ENCODE assay signal across 22 mouse cellular contexts in genomic region chr19:40719439-40720105, GRCm38 (mm10). TPM values are rescaled to one million over a fixed set of nuclear protein-coding genes. Genes with fewer than 3 reads are reported as not detected.
"Had no signal": no experiment of that assay in that cellular context is flagged by ENCODE, and none has a peak within 500 bp of the region (broad histone marks: within the 10 kb centered on the region; RNA-seq: fewer than 3 reads in every experiment).

No protein-coding gene starts in this region.

- H3K9me3 ChIP-seq: kidney, embryonic 15.5 days; limb, embryonic 15.5 days; midbrain, embryonic 12.5 days; midbrain, embryonic 15.5 days; neural tube, embryonic 12.5 days; neural tube, embryonic 15.5 days had no signal

- DNase-seq: kidney, adult 8-10 months; kidney, postnatal 10 days; kidney, postnatal 36 days; left cerebral cortex, postnatal 4 days; liver, postnatal 0 days; lung, embryonic 14.5 days; right cerebral cortex, adult 18-20 months; right cerebral cortex, postnatal 14 days; right cerebral cortex, postnatal 4 days; thymus, adult 18-20 months; thymus, postnatal 4 days had no signal

- H3K4me3 ChIP-seq: kidney, embryonic 15.5 days; limb, embryonic 15.5 days; midbrain, embryonic 12.5 days; midbrain, embryonic 15.5 days; neural tube, embryonic 12.5 days; neural tube, embryonic 15.5 days had no signal

- H3K4me2 ChIP-seq: kidney, embryonic 15.5 days; limb, embryonic 15.5 days; liver, embryonic 11.5 days; lung, embryonic 14.5 days; midbrain, embryonic 12.5 days; midbrain, embryonic 15.5 days; neural tube, embryonic 12.5 days; neural tube, embryonic 15.5 days had no signal

- ATAC-seq: liver, postnatal 0 days; midbrain, embryonic 15.5 days had no signal

- H3K9ac ChIP-seq: kidney, embryonic 15.5 days; limb, embryonic 15.5 days; liver, embryonic 14.5 days; liver, postnatal 0 days; lung, embryonic 14.5 days; midbrain, embryonic 12.5 days; midbrain, embryonic 15.5 days; neural tube, embryonic 12.5 days; neural tube, embryonic 15.5 days had no signal

- H3K27ac ChIP-seq: kidney, embryonic 15.5 days; limb, embryonic 15.5 days; liver, embryonic 14.5 days; macrophage; midbrain, embryonic 12.5 days; midbrain, embryonic 15.5 days; neural tube, embryonic 12.5 days; neural tube, embryonic 15.5 days had no signal

- H3K4me1 ChIP-seq: neural tube, embryonic 12.5 days had no signal

- H3K27me3 ChIP-seq: kidney, embryonic 15.5 days; midbrain, embryonic 12.5 days; midbrain, embryonic 15.5 days; neural tube, embryonic 12.5 days; neural tube, embryonic 15.5 days had no signal

- H3K36me3 ChIP-seq: kidney, embryonic 15.5 days; limb, embryonic 15.5 days; midbrain, embryonic 12.5 days; midbrain, embryonic 15.5 days; neural tube, embryonic 12.5 days; neural tube, embryonic 15.5 days had no signal

RNA-seq across cellular contexts. Expression of gene Cc2d2b, which starts 29.0 kb away (rescaled TPM):
- total RNA-seq: megakaryocyte, adult 5-6 weeks had no signal
- polyA plus RNA-seq: lung, embryonic 14.5 days; macrophage; midbrain, embryonic 15.5 days; stomach, embryonic 14.5 days had no signal
